ENCODE assay signal across 8 mouse cellular contexts in the genomic region with DNA sequence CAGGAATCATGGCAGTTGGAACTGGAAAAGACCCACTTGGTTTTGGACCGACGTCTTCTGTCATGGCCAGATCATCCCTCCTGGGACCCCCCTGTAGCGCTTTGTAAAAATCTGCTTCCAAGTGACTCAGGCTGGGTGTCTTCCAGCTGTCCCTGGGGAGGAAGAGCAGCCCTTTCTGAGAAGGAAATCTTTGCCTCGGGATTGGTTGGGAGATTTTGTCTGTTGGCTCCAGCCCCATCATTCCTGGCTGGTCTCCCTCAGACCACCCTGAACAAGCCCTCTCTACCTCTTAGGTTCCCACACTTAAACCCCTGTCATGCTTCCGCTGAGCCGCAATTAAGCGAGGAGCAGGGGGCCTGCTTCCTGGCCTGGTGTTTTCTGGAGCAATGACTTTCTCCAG.
DNase-seq lines count a peak whose midpoint lies in the region; ATAC-seq and TF ChIP-seq lines count a peak whose summit lies in the region.
"Had no signal": no experiment of that assay in that cellular context is flagged by ENCODE, and none has a peak within 500 bp of the region (broad histone marks: within the 10 kb centered on the region; RNA-seq: fewer than 3 reads in every experiment).

No protein-coding gene starts in this region.

- intact Hi-C loops in heart, adult 2 months (cut with DNase I) = loop anchor here (5.0 kb wide), 1 partner anchor 38 kb away; no protein-coding TSS in a partner anchor

- TF ChIP-seq POLR2A in heart, adult 2 months (IDR thresholded peaks at IDR 0.05; ENCODE audit: insufficient read depth, low read depth, low read length) = no peak

- no peak for ATAC-seq in neural tube, embryonic 13.5 days (ENCODE audit: low read depth)
- no peak for ATAC-seq in neural tube, embryonic 15.5 days (ENCODE audit: low FRiP score)
- ATAC-seq in intestine, embryonic 14.5 days (replicated peaks; ENCODE audit: low FRiP score, low TSS enrichment, low read depth) = peak; percentile 67
- ATAC-seq in stomach, postnatal 0 days (ENCODE audit: low FRiP score, low TSS enrichment) = peak; percentile 67; the same call in 1 of the 2 replicates

- TF ChIP-seq CTCF in heart, adult 2 months (IDR thresholded peaks at IDR 0.05) = no peak
- no peak for TF ChIP-seq CTCF in stomach, postnatal 0 days (IDR thresholded peaks at IDR 0.05; ENCODE audit: low read depth)

- H3K9ac ChIP-seq in neural tube, embryonic 13.5 days = no peak overlapping the region
- no peak overlapping the region for H3K9ac ChIP-seq in neural tube, embryonic 15.5 days (replicated peaks)
- no peak overlapping the region for H3K9ac ChIP-seq in heart, adult 2 months (ENCODE audit: low read depth, low read length)
- no peak overlapping the region for H3K9ac ChIP-seq in intestine, embryonic 14.5 days (ENCODE audit: low read length)
- H3K9ac ChIP-seq in stomach, postnatal 0 days (ENCODE audit: low read length) = no peak overlapping the region

- no peaks in the 10 kb centered on the region for H3K79me2 ChIP-seq in heart, adult 2 months (replicated peaks; ENCODE audit: control insufficient read depth, insufficient read depth, low read length)

- H3K4me2 ChIP-seq in neural tube, embryonic 13.5 days = no peak overlapping the region
- no peak overlapping the region for H3K4me2 ChIP-seq in neural tube, embryonic 15.5 days
- no peak overlapping the region for H3K4me2 ChIP-seq in intestine, embryonic 14.5 days (ENCODE audit: low read length)
- no peak overlapping the region for H3K4me2 ChIP-seq in stomach, postnatal 0 days (replicated peaks; ENCODE audit: low read depth)

- H3K36me3 ChIP-seq in neural tube, embryonic 13.5 days = no peaks in the 10 kb centered on the region
- H3K36me3 ChIP-seq in neural tube, embryonic 15.5 days = no peaks in the 10 kb centered on the region
- H3K36me3 ChIP-seq in heart, adult 2 months (ENCODE audit: control insufficient read depth, insufficient read depth, low read length) = no peaks in the 10 kb centered on the region
- H3K36me3 ChIP-seq in intestine, embryonic 14.5 days (ENCODE audit: control insufficient read depth, insufficient read depth, low read length) = no peaks in the 10 kb centered on the region
- no peaks in the 10 kb centered on the region for H3K36me3 ChIP-seq in stomach, postnatal 0 days (ENCODE audit: control insufficient read depth, insufficient read depth, low read length)

- DNase-seq in heart, adult 2 months = peak; percentile 67 to 82
- DNase-seq in intestine, embryonic 14.5 days (ENCODE audit: low spot score) = peak; percentile 63
- no peak for DNase-seq in stomach, postnatal 0 days (ENCODE audit: low spot score)
- DNase-seq in thymus, postnatal 14 days = no peak
- no peak for DNase-seq in spleen, postnatal 10 days (ENCODE audit: low spot score in 2 of 2)
- DNase-seq: cerebellum, postnatal 14 days had no signal

- no peak overlapping the region for H3K4me3 ChIP-seq in neural tube, embryonic 13.5 days
- H3K4me3 ChIP-seq in neural tube, embryonic 15.5 days (replicated peaks) = no peak overlapping the region
- no peak overlapping the region for H3K4me3 ChIP-seq in heart, adult 2 months
- no peak overlapping the region for H3K4me3 ChIP-seq in intestine, embryonic 14.5 days (ENCODE audit: low read depth, low read length)
- no peak overlapping the region for H3K4me3 ChIP-seq in stomach, postnatal 0 days (ENCODE audit: low read depth, low read length)

- H3K4me1 ChIP-seq in neural tube, embryonic 13.5 days (replicated peaks) = peaks cover 32% of the 10 kb centered on the region
- peaks cover 17% of the 10 kb centered on the region; the same call in 1 of the 2 replicates for H3K4me1 ChIP-seq in neural tube, embryonic 15.5 days
- peaks cover 30% of the 10 kb centered on the region for H3K4me1 ChIP-seq in heart, adult 2 months (ENCODE audit: control insufficient read depth, insufficient read depth, low read length)
- peaks cover 39% of the 10 kb centered on the region for H3K4me1 ChIP-seq in intestine, embryonic 14.5 days (replicated peaks; ENCODE audit: control insufficient read depth, insufficient read depth, low read length)
- H3K4me1 ChIP-seq in stomach, postnatal 0 days (replicated peaks; ENCODE audit: control insufficient read depth, insufficient read depth) = peaks cover 8% of the 10 kb centered on the region; the same call in 1 of the 2 replicates

- no peaks in the 10 kb centered on the region for H3K9me3 ChIP-seq in neural tube, embryonic 13.5 days
- H3K9me3 ChIP-seq in neural tube, embryonic 15.5 days (replicated peaks) = no peaks in the 10 kb centered on the region
- H3K9me3 ChIP-seq in intestine, embryonic 14.5 days (ENCODE audit: control insufficient read depth, low read length) = no peaks in the 10 kb centered on the region
- no peaks in the 10 kb centered on the region for H3K9me3 ChIP-seq in stomach, postnatal 0 days (ENCODE audit: control insufficient read depth, low read length)

- 0 out of 2 replicates have a peak overlapping the region, but pooled peaks have one; percentile 5 for H3K27ac ChIP-seq in neural tube, embryonic 13.5 days (replicated peaks)
- no peak overlapping the region for H3K27ac ChIP-seq in neural tube, embryonic 15.5 days (replicated peaks)
- H3K27ac ChIP-seq in heart, adult 2 months = peak overlapping the region; percentile 51
- H3K27ac ChIP-seq in intestine, embryonic 14.5 days (ENCODE audit: low read depth) = peak overlapping the region; percentile 77
- H3K27ac ChIP-seq in stomach, postnatal 0 days (replicated peaks) = peak overlapping the region; percentile 63

- WGBS in neural tube, embryonic 13.5 days = 70% methylated on average over 7 of the region's 7 CpGs
- 70% methylated on average over 7 of the region's 7 CpGs for WGBS in neural tube, embryonic 15.5 days
- 39% methylated on average over 7 of the region's 7 CpGs for WGBS in heart, adult 2 months
- 36% methylated on average over 7 of the region's 7 CpGs for WGBS in intestine, embryonic 14.5 days
- 45% methylated on average over 7 of the region's 7 CpGs for WGBS in stomach, postnatal 0 days

- 0 out of 2 replicates have a peak, but pooled peaks have one; percentile 8 for TF ChIP-seq EP300 in heart, adult 2 months (IDR thresholded peaks at IDR 0.05; ENCODE audit: insufficient read depth, low read depth, low read length)
- no peak for TF ChIP-seq EP300 in stomach, postnatal 0 days (optimal IDR thresholded peaks at IDR 0.05)

- H3K27me3 ChIP-seq in neural tube, embryonic 13.5 days = peaks cover 12% of the 10 kb centered on the region
- H3K27me3 ChIP-seq in neural tube, embryonic 15.5 days (replicated peaks) = no peaks in the 10 kb centered on the region
- no peaks in the 10 kb centered on the region for H3K27me3 ChIP-seq in heart, adult 2 months (ENCODE audit: control insufficient read depth, insufficient read depth, low read length)
- H3K27me3 ChIP-seq in intestine, embryonic 14.5 days (replicated peaks; ENCODE audit: control insufficient read depth, insufficient read depth, low read length) = no peaks in the 10 kb centered on the region
- H3K27me3 ChIP-seq in stomach, postnatal 0 days (ENCODE audit: control insufficient read depth, insufficient read depth, low read length) = no peaks in the 10 kb centered on the region

Comparison
In these comparisons a context has a peak if more than half of its experiments do, and no peak if none do; other contexts are left out.
1. ATAC-seq: peak in intestine, embryonic 14.5 days (single experiment) and stomach, postnatal 0 days (single experiment); none in neural tube, embryonic 13.5 days (single experiment) and neural tube, embryonic 15.5 days (single experiment).
2. DNase-seq: peak in heart, adult 2 months (2 of 2) and intestine, embryonic 14.5 days (single experiment); none in stomach, postnatal 0 days (single experiment), thymus, postnatal 14 days (single experiment) and spleen, postnatal 10 days (0 of 2).